Mouse (Mus musculus): ENCODE measurements at regions not wholly inside any gene's neighbourhood (a gene's known extent, or its start where the extent isn't known, plus 50 kb on each side); places are given as distances from the start of the nearest gene placed in this dataset.
"Not testable (repeated sequence)": the region's sequence is repeated elsewhere in the genome, so short reads cannot be mapped to it uniquely, and the experiment has no call there.

DNA sequence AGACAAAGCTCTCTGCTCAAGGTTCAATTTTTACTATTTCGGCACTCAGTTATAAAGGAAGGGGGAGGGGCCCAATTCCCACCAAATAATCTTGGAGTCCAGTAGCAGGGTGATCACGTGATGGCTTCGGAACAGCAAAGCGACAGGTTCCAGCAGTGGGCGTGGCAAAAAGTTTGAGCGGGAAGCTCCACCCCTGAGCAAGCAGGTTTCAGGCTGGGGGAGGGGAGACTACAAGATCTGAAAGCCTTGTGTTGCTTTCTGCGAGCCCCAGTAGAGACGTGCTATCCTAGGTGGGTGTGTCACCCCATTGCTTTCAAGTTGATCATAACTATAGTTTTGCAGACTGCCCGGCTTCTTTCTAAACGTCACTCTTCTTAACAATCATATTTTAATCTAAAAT is 106.8 kb upstream of the Supt20 start:
- not testable (repeated sequence) for TF ChIP-seq CTCF (IDR thresholded peaks at IDR 0.05; ENCODE audit: extremely low read depth, insufficient read depth, insufficient read length, insufficient replicate concordance); POLR2A (IDR thresholded peaks at IDR 0.05; ENCODE audit: low read depth, low read length)

Measured in spleen, adult 2 months (tissue).